Mouse (Mus musculus): ENCODE data around the gene Gm21885. TPM values are rescaled to one million over a fixed set of nuclear protein-coding genes. Genes with fewer than 3 reads are reported as not detected.

Gene Gm21885
- 0.31 and 0.48 TPM in 2 replicates for polyA plus RNA-seq (2016; fragmentation: Nextera tagmentation; extraction: Ambion mirVana)

DNA sequence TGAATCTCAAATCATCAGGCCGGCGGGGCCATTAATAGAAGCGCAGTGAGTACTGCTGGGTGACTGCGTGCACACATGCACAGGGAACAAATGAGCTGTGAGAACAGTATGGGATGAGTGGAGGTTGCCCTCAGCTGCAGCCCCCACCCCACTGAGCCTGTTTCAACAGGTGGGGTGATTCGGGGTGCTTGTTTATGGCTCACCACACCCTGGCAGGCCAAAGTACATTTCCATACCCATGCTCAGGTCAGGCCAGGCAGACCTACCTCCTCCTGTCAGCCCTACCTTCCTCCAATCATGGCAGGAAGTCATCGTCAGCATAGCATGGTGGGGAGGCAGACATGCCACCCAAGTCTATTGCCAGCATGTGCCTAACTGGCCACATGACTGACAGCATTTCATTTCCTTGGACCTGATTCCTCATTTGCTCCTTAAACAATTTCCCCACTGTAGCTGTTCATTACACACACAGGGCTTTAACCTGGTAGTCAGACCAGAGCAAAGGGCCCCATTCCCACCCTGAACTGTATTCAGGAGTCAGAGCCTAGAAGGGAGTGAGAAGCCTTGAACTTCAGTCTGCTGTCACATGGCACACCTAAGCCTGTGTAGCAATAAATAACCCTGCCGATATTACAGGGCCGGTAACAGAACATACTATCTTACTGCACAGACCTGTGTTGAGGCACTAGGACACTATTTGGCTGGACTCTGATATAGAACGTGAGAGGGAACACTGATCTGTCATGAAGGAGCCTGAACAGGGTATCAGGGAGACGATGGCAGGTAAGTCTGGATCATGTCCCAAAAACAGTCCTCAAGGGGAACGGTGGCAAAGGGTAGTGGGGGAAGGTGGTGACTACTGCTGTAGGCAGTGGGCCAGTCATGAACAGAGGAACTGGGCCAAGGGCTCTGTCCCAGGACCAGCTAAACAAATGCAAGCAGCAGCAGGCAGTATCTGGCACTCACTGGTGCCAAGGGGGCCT is at the start of gene Gm21885:
Gene Gm21885, plus strand, starts transcription at position 675 of the 983 bp plus-strand sequence.
- ATAC-seq (ENCODE audit: low FRiP score), result no peak
- Histone ChIP-seq H3K4me1 (peaks cover 12% of the 10 kb centered on the region; the same call in 1 of the 2 replicates), H3K4me2 (replicated peaks) (no peak within 1 kb of the TSS), H3K27me3 (no peaks in the 10 kb centered on the region), H3K9me3 (replicated peaks) (no peaks in the 10 kb centered on the region), H3K27ac (no peak within 1 kb of the TSS), H3K9ac (no peak within 1 kb of the TSS), H3K4me3 (no peak within 1 kb of the TSS), H3K36me3 (peaks cover 28% of the 10 kb centered on the region)
- 87% methylated on average over 11 of the region's 11 CpGs for WGBS

DNA sequence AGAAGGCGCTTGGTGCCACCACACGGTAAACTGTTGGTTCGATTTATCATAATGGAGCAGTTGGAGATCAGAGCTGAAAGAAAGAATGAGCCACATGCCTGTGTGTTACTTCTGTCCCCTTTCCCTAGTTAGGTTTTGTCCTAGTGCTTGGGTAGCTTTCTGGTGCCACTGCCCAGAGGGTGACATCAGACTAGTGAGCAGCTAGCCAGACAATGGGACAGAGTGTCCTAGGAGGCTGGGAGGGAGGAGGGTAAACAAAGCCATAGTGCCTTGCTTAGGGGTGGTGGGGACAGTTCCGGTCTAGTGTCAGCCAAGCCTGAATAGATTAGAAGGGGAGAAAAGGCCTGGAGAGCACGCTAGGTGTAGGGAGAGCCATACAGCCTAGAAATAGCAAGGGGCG is 48.3 kb upstream of the Gm21885 start:
- no peak for ATAC-seq (ENCODE audit: low FRiP score)
- no peaks in the 10 kb centered on the region for H3K27me3 ChIP-seq

DNA sequence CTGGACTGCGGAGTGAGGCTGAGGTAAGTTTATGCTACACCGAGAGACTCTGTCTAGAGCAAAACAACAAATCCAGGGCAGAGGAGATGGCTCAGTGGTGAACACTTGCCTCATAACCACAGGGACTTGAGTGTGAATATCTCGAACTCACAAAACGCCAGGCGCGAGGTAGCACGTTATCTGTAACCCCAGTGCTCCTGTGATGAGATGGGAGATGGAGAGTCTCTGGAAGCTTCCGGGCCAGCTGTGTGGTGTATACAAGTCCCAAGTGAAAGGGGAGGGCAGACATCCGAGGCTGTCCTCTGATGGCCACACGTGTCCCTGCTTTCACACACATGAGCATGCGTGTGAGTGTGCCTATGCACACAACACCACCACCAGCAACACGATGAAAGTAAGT is 47.3 kb upstream of the Gm21885 start:
- Histone ChIP-seq H3K27ac (no peak overlapping the region), H3K4me3 (no peak overlapping the region), H3K36me3 (no peaks in the 10 kb centered on the region), H3K4me2 (replicated peaks) (no peak overlapping the region), H3K9ac (no peak overlapping the region), H3K9me3 (replicated peaks) (no peaks in the 10 kb centered on the region), H3K4me1 (peaks cover 15% of the 10 kb centered on the region; the same call in 1 of the 2 replicates), H3K27me3 (no peaks in the 10 kb centered on the region)
- ATAC-seq (ENCODE audit: low FRiP score), result no peak
- WGBS, result 93% methylated on average over 12 of the region's 12 CpGs

More for the DNA sequence above, 48.3 kb upstream of the Gm21885 start:
- Histone ChIP-seq H3K4me3 (no peak overlapping the region), H3K4me2 (replicated peaks) (no peak overlapping the region), H3K27ac (no peak overlapping the region), H3K9ac (no peak overlapping the region), H3K36me3 (no peaks in the 10 kb centered on the region), H3K4me1 (peaks cover 15% of the 10 kb centered on the region; the same call in 1 of the 2 replicates), H3K9me3 (replicated peaks) (no peaks in the 10 kb centered on the region)
- WGBS, result 59% methylated on average over 6 of the region's 6 CpGs

DNA sequence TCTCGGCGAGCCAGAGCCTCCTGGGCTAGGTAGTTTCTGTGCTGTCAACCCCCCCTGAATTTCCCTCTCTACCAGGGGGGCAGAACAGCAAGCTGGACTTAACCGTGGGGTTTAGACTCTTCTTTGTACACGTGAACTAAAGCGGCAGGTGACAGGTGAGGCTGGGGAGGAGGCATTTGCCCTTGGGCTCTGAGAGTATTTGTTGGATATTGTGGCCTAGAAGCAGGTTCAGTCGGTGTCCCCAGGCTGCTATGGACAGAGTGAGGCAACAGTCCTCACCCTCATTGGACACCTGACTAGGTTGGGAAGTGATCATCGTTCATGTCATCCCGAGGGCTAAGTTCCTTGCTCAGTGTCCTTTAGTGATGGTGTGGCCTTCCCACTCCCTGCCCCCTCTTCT is 46.8 kb upstream of the Gm21885 start:
- 87% methylated on average over 8 of the region's 8 CpGs for WGBS
- peaks cover 15% of the 10 kb centered on the region; the same call in 1 of the 2 replicates for H3K4me1 ChIP-seq
- H3K27me3 ChIP-seq, result no peaks in the 10 kb centered on the region
- H3K9me3 ChIP-seq (replicated peaks), result no peaks in the 10 kb centered on the region
- H3K36me3 ChIP-seq, result no peaks in the 10 kb centered on the region
- ATAC-seq (ENCODE audit: low FRiP score), result no peak
- no peak overlapping the region for H3K9ac ChIP-seq
- H3K4me2 ChIP-seq (replicated peaks), result no peak overlapping the region
- H3K27ac ChIP-seq, result no peak overlapping the region
- H3K4me3 ChIP-seq, result no peak overlapping the region

DNA sequence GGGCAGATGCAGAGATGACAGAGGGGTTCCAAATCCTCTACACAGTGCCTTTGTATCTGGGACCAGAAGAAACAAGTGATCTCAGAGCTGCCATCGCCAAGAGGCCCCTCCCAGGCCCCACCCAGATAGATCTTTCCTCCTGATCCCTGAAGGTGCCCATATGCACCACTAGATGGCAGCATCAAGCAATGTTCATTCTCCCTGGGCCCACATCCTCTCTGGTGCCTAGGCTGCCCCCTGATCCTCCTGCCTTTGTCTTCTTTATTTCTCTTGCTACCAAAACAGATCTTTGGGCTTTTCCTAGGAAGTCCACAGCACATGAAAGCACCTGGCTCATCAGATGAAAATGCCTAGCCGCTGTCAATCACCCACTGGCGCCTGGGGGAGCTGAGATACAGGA is 45.6 kb upstream of the Gm21885 start:
- peaks cover 18% of the 10 kb centered on the region; the same call in 1 of the 2 replicates for H3K4me1 ChIP-seq
- H3K9ac ChIP-seq, result no peak overlapping the region
- no peaks in the 10 kb centered on the region for H3K36me3 ChIP-seq
- H3K4me2 ChIP-seq (replicated peaks), result 0 out of 2 replicates have a peak overlapping the region, but pooled peaks have one; percentile 3
- peak; percentile 83 for ATAC-seq (ENCODE audit: low FRiP score)
- peak overlapping the region; percentile 70 for H3K27ac ChIP-seq
- H3K4me3 ChIP-seq, result no peak overlapping the region
- H3K27me3 ChIP-seq, result no peaks in the 10 kb centered on the region
- 24% methylated on average over 3 of the region's 3 CpGs for WGBS
- no peaks in the 10 kb centered on the region for H3K9me3 ChIP-seq (replicated peaks)

DNA sequence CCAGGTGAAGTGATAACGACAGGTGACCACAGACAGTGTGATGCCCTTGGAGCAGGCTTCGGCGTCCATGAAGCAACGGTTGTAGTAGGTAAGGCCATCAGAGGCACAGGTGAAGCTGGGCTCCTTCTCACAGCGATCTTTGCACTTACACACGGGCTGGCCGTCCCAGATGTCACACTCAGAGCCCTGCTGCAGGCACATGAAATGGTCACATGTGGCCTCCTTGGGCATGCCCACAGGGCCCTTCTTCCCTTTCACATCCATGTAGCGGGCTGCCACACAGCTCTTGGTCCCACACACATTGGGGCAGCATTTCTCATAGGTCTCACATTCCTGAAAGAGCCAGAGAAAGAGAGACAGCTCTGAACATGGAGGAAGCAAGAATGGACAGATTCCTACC is 42.9 kb upstream of the Gm21885 start:
- Histone ChIP-seq H3K4me1 (peaks cover 37% of the 10 kb centered on the region), H3K9me3 (replicated peaks) (no peaks in the 10 kb centered on the region), H3K27ac (no peak overlapping the region), H3K4me2 (replicated peaks) (no peak overlapping the region), H3K36me3 (no peaks in the 10 kb centered on the region), H3K4me3 (no peak overlapping the region), H3K27me3 (0 out of 2 replicates have a peak, but pooled peaks cover 6% of the 10 kb centered on the region), H3K9ac (0 out of 2 replicates have a peak overlapping the region, but pooled peaks have one; percentile 4)
- no peak for ATAC-seq (ENCODE audit: low FRiP score)
- 92% methylated on average over 8 of the region's 8 CpGs for WGBS

DNA sequence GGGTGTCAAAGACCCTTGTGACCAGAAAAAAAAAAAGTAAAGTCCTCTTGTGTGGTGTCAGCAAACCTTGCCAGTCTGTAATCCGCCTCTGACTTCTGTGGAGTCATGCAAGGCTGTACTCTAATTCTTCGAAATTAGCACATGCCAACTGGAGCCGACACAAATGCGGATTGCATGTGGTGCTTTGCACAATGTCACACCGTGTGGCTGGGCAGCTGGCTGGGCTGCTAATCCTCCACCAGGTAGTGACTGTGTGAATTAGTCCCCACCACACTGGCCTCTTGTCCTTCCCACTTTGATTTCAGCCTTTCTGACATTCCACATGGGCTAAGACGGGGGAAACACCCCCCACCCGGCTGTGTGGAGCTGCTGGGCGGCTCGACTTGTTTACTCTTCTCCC is 42.0 kb upstream of the Gm21885 start:
- Histone ChIP-seq H3K9me3 (replicated peaks) (no peaks in the 10 kb centered on the region), H3K4me1 (peaks cover 44% of the 10 kb centered on the region), H3K36me3 (no peaks in the 10 kb centered on the region), H3K4me3 (no peak overlapping the region), H3K4me2 (replicated peaks) (no peak overlapping the region), H3K27ac (no peak overlapping the region), H3K27me3 (0 out of 2 replicates have a peak, but pooled peaks cover 6% of the 10 kb centered on the region), H3K9ac (no peak overlapping the region)
- no peak for ATAC-seq (ENCODE audit: low FRiP score)
- WGBS, result 40% methylated on average over 9 of the region's 9 CpGs

DNA sequence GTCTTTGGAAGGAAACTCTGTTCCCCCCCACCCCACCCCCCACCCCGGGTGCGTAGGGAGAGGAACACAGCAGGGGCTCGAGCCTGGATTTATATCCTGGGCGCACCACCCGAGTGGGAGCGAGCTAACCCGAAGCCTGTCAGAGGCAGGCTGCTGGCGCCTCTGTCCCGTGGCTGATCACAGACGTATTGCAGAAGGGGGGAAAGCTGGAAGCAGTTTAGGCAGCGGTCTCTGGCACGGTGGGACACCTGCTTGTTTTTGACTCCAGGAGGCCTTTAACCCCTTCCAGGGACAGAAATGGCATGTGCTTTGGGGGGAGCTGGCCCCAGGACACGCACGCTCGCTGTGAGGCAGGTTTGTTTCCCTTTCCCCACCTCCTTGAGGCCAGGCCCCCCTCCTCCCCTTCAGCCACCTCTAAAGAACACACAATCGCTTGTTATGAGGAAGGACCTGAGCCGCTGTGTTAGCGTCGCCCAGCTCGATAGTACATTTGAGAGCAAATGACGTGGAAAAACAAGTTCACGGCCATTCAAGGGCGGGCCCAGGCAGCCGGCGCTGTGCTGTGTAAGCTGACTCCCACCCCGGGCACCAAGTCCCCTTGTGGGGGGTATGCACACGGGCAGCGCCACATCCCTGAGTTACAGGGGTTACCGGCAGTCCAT is 38.8 kb upstream of the Gm21885 start:
- no peaks in the 10 kb centered on the region for H3K36me3 ChIP-seq
- ATAC-seq (ENCODE audit: low FRiP score), result peak; percentile 26; the same call in 1 of the 2 replicates
- H3K27me3 ChIP-seq, result 0 out of 2 replicates have a peak, but pooled peaks cover 6% of the 10 kb centered on the region
- peak overlapping the region; percentile 45 for H3K4me2 ChIP-seq (replicated peaks)
- 4% methylated on average over 29 of the region's 29 CpGs for WGBS
- H3K9ac ChIP-seq, result peak overlapping the region; percentile 42; the same call in 1 of the 2 replicates
- no peaks in the 10 kb centered on the region for H3K9me3 ChIP-seq (replicated peaks)
- peaks cover 57% of the 10 kb centered on the region for H3K4me1 ChIP-seq
- peak overlapping the region; percentile 80 for H3K27ac ChIP-seq
- peak overlapping the region; percentile 7 for H3K4me3 ChIP-seq

DNA sequence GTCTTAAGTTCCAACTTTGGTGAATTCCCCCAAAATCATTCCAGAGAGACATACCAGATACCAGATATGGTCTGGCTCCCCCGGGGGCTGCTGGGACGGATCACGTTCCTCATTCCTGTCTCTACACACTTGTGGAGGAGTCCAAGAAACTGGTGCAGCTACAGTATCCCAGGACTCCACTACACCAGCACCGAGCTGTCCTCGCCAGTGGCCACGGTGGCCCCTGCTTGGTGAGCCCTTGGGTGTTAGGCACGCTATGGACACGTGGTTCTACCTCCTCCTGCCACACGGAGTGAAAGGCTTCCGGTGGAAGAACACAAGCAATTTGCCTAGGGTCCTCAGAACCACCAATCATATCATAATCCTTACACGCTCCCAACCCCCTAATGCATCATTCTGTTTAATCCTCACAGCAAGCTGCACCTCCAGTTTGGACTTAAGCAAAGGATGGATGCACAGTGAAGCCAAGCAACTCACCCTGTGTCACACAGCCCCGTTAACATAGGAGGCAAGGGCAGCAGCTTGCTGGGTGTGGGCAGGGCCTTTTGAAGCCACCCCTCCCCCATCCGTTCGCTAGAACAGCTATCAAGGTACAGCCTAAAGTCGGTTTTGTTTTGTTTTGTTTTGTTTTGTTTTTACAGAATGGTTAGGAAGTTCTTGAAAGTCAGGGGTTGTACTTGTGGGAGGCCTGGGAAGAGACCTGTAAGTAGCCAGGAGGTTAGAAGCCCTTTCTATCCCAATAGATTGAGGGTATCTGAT is 38.1 kb upstream of the Gm21885 start:
- Histone ChIP-seq H3K27me3 (0 out of 2 replicates have a peak, but pooled peaks cover 6% of the 10 kb centered on the region), H3K4me3 (peak overlapping the region; percentile 7), H3K9ac (no peak overlapping the region), H3K36me3 (no peaks in the 10 kb centered on the region), H3K4me1 (peaks cover 57% of the 10 kb centered on the region), H3K4me2 (replicated peaks) (peak overlapping the region; percentile 45), H3K27ac (peak overlapping the region; percentile 80), H3K9me3 (replicated peaks) (no peaks in the 10 kb centered on the region)
- 33% methylated on average over 15 of the region's 15 CpGs for WGBS
- no peak for ATAC-seq (ENCODE audit: low FRiP score)

DNA sequence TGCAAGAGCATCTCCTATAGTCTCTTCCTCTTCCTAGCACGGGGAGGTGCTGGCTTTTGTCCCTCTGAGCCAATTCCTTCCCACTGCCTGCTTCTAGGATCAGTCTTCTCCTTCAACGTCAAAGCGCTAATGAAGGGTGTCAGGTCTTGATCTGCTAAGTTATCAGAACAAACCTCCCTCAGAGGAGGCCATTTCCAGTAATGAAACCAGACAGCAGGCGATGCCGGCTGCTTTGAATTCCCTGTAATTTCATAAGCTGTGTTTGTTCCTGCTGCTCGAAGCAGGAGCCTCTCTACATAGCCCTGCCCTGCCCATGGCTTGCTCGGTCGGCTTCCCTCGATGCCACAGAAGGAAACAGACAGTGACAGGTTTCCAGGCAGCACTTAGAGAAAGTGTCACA is 37.3 kb upstream of the Gm21885 start:
- Histone ChIP-seq H3K4me2 (replicated peaks) (no peak overlapping the region), H3K27ac (peak overlapping the region; percentile 80; the same call in 1 of the 2 replicates), H3K4me1 (peaks cover 57% of the 10 kb centered on the region), H3K4me3 (no peak overlapping the region), H3K27me3 (0 out of 2 replicates have a peak, but pooled peaks cover 6% of the 10 kb centered on the region), H3K9ac (no peak overlapping the region), H3K9me3 (replicated peaks) (no peaks in the 10 kb centered on the region), H3K36me3 (no peaks in the 10 kb centered on the region)
- WGBS, result 48% methylated on average over 9 of the region's 9 CpGs
- ATAC-seq (ENCODE audit: low FRiP score), result no peak

DNA sequence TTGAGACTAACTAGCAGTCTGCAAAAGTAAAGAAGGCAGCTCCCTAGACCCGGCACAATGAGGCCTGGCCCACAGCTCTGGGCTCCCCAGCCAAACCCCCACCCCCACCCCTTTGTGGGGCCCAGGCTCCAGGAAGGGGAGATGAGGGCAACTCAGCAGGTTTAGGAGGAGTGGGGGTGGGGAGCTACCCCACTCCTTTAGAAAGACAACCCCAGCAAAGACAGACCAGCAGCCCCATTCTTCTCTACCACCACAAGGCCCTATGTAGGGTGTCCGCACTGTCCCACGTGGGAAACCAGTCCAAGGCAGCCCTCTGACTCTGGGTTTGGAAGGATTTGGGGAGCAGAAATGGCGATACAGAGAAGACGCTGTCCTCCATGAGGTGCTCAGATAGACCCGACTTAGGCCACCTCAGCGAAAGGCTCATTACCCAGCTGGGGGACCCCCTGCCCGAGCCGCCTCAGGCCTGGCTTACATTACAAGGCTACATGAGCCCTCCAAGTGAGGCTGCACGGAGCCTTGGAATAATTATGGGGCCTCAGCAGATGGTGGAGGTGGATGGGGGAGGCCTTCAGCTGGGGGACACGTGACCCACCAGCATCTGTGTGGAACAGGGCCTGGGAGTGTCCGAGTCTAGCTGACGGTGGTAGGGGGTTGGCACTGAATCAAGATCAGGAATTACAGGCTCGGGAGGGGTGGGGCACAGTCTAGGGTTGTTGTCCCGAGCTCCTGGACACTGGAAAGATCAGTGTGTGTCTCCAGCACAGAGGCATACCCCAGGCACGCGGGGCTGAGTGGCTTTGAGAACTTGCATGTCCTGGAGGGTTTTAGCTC is 35.5 kb upstream of the Gm21885 start, which contains the start of gene Wfikkn2:
Gene Wfikkn2, minus strand, starts transcription at position 51 of the 834 bp plus-strand sequence.
- Histone ChIP-seq H3K36me3 (no peaks in the 10 kb centered on the region), H3K4me3 (no peak within 1 kb of the TSS), H3K27ac (peak within 1 kb of the TSS; percentile 79), H3K9ac (0 out of 2 replicates have a peak within 1 kb of the TSS, but pooled peaks have one; percentile 2), H3K27me3 (0 out of 2 replicates have a peak, but pooled peaks cover 6% of the 10 kb centered on the region), H3K9me3 (replicated peaks) (no peaks in the 10 kb centered on the region), H3K4me1 (peaks cover 54% of the 10 kb centered on the region), H3K4me2 (replicated peaks) (peak within 1 kb of the TSS; percentile 14; the same call in 1 of the 2 replicates)
- WGBS, result 38% methylated on average over 15 of the region's 17 CpGs
- peak; percentile 90 for ATAC-seq (ENCODE audit: low FRiP score)
